Mouse (Mus musculus) MEL (cell line): Measurements from ENCODE around the gene Gtf3c6.

Experiments used
- CHD2 ChIP-seq: IDR thresholded peaks from 2 replicates; pipeline ENCODE4 v1.6.1; 2011; ENCODE audit warnings: low read length, improper control_type of control experiment
- CTCF ChIP-seq, 3 experiments: IDR thresholded peaks in 2 of 3; conservative IDR thresholded peaks in 1 of 3; 2 replicates each; pipeline ENCODE4 v1.5.1; 2011 to 2012; ENCODE audit warnings: low read length in 3 of 3, low read depth in 2 of 3, mild to moderate bottlenecking in 2 of 3, improper control_type of control experiment in 1 of 3, inconsistent platforms in 1 of 3, mixed read lengths in 1 of 3, moderate library complexity in 1 of 3; ENCODE audit not compliant: control insufficient read depth in 1 of 3, insufficient read depth in 1 of 3, poor library complexity in 1 of 3, severe bottlenecking in 1 of 3
- EP300 ChIP-seq, 2 experiments: IDR thresholded peaks; 2 replicates each; pipeline ENCODE4 v1.6.1; 2011; ENCODE audit warnings: improper control_type of control experiment in 2 of 2, low read length in 2 of 2, low read depth in 1 of 2, mild to moderate bottlenecking in 1 of 2
- ETS1 ChIP-seq: IDR thresholded peaks from 2 replicates; pipeline ENCODE4 v1.6.1; 2012; ENCODE audit warnings: low read depth, mild to moderate bottlenecking, inconsistent platforms, low read length, improper control_type of control experiment, moderate library complexity
- GATA1 ChIP-seq: IDR thresholded peaks from 2 replicates; pipeline ENCODE4 v1.6.1; 2011; ENCODE audit warnings: low read depth, low read length, improper control_type of control experiment
- MAX ChIP-seq: IDR thresholded peaks from 2 replicates; pipeline ENCODE4 v1.6.1; 2011; ENCODE audit warnings: low read length, improper control_type of control experiment
- POLR2A ChIP-seq, 2 experiments: IDR thresholded peaks; 2 replicates each; pipeline ENCODE4 v1.6.1; 2011 to 2012; ENCODE audit warnings: low read length in 2 of 2, mild to moderate bottlenecking in 2 of 2, control low read depth in 1 of 2, improper control_type of control experiment in 1 of 2, low read depth in 1 of 2, moderate library complexity in 1 of 2; ENCODE audit not compliant: control insufficient read depth in 1 of 2, insufficient read depth in 1 of 2, poor library complexity in 1 of 2
- USF1 ChIP-seq: IDR thresholded peaks from 2 replicates; pipeline ENCODE4 v1.6.1; 2014; ENCODE audit warnings: low read depth, mild to moderate bottlenecking, inconsistent platforms, low read length, improper control_type of control experiment, moderate library complexity

DNA sequence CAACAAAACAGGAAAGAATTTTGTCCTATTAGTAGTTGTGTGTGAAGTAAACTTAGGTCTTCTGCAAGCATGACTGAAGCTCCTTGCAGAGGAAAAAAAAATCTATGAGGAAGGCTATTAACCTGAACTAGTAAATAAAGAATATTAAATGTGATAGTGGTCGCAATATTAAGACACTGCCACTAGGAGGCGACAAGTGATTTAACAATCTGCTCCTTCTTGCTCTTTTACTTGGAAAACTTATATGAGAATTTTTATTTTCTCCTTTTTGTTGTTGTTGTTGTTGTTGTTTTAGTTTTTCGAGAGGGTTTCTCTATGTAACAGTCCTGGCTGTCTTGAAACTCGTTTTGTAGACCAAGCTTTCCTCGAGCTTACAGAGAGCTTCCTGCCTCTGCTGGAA lies 1.1 kb upstream of the Gtf3c6 start:
- TF ChIP-seq MAX (no peak), ETS1 (no peak), CHD2 (no peak), POLR2A (IDR thresholded peaks at IDR 0.05; ENCODE audit: control insufficient read depth in 1 of 2, insufficient read depth in 1 of 2, low read depth in 1 of 2, low read length in 2 of 2, poor library complexity in 1 of 2) (no peak), USF1 (no peak), CTCF (IDR thresholded peaks at IDR 0.05 in 2 of 3, conservative IDR thresholded peaks at IDR 0.05 in 1 of 3; ENCODE audit: control insufficient read depth in 1 of 3, insufficient read depth in 1 of 3, low read depth in 2 of 3, low read length in 3 of 3, poor library complexity in 1 of 3, severe bottlenecking in 1 of 3) (peak in 2 of 3 experiments; percentile 12 to 44; a peak in 2 of 6 replicates), GATA1 (no peak), EP300 (IDR thresholded peaks at IDR 0.05; ENCODE audit: low read depth in 1 of 2, low read length in 2 of 2) (no peak)
